Mouse (Mus musculus) hematopoietic stem cell, adult 5-6 weeks (primary cell): Measurements from ENCODE around the gene Ing1. TPM values are rescaled to one million over a fixed set of nuclear protein-coding genes. Genes with fewer than 3 reads are reported as not detected.
A peak's percentile ranks its signal among the peaks of the same experiment; 100 is the strongest.

Source experiments
- ATAC-seq, 2 experiments: fragments of 125-278 bp in 1 of 2; replicated peaks in 1 of 2; 2 replicates each; pipeline ENCODE4 v1.8.0; 2016 to 2017; ENCODE audit warnings: inconsistent platforms in 2 of 2, mild to moderate bottlenecking in 2 of 2, moderate number of reproducible peaks in 2 of 2, low read depth in 1 of 2, moderate TSS enrichment in 1 of 2; ENCODE audit not compliant: low FRiP score in 2 of 2, poor library complexity in 2 of 2, severe bottlenecking in 2 of 2, insufficient read depth in 1 of 2, low TSS enrichment in 1 of 2
- total RNA-seq: library from RNA; stranded (forward); fragments of 172-1452, 232-1000 nt; gene quantifications from 2 replicates; pipeline ENCODE4 v1.2.3, GENCODE M21; 2017

Ing1 gene
- 67.9 and 96.2 TPM in 2 replicates for total RNA-seq

GRCm38 (mm10) chr8:11554799-11555719, at the start of gene Ing1:
Gene Ing1, plus strand, starts transcription at chr8:11555571.
- peak; percentile 30 to 46 for ATAC-seq

GRCm38 (mm10) chr8:11506074-11506473, 49.3 kb upstream of the Ing1 start:
- no peak for ATAC-seq

- ATAC-seq: peak; percentile 85 to 89
These were observed 48.6 kb upstream of the Ing1 start for GRCm38 (mm10) chr8:11506802-11507201.

DNA sequence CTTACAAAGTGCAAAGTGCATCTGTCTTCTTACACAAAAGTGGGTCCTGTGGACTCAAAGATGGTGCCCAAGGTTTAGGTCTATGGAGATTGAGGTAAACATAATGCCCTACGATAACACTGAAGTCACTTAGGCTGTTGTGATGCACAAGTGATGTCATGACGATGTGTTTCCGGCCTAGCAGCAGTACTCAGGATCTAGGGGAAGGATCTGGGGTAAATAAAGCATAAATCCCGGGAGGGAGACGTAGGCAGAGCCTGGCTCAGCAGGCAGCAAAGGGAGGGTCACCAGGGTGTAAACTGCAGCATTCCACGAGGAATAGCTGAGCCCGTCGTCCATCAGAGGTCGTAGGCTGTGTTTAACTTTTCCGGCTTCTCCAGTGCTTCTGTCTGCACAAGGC, 46.5 kb upstream of the Ing1 start:
- no peak for ATAC-seq

DNA sequence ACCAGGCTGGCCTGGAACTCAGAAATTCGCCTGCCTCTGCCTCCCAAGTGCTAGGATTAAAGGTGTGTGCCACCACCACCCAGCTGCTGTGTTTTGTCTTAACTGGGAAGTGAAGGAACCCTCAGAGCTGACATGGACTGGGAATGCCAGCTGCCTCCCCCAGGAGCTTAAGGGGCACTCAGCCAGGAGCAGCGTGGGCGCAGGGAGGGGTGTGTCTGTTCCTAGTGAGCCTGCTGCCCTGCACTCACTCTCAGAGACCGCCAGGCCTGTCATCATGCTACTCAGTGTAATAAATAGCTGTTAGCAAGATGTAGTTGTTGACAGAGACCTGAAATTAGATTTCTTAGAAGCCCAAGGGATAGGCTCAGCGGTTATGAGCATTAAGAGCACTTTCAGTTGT, 44.4 kb upstream of the Ing1 start:
- no peak for ATAC-seq

- ATAC-seq: peak in 1 of 2 experiments; percentile 20; a peak in 1 of 4 replicates
These were observed 42.7 kb upstream of the Ing1 start for GRCm38 (mm10) chr8:11512711-11513110.

GRCm38 (mm10) chr8:11513247-11513646, 42.1 kb upstream of the Ing1 start:
- no peak for ATAC-seq

GRCm38 (mm10) chr8:11516292-11516691, 39.1 kb upstream of the Ing1 start:
- no peak for ATAC-seq

DNA sequence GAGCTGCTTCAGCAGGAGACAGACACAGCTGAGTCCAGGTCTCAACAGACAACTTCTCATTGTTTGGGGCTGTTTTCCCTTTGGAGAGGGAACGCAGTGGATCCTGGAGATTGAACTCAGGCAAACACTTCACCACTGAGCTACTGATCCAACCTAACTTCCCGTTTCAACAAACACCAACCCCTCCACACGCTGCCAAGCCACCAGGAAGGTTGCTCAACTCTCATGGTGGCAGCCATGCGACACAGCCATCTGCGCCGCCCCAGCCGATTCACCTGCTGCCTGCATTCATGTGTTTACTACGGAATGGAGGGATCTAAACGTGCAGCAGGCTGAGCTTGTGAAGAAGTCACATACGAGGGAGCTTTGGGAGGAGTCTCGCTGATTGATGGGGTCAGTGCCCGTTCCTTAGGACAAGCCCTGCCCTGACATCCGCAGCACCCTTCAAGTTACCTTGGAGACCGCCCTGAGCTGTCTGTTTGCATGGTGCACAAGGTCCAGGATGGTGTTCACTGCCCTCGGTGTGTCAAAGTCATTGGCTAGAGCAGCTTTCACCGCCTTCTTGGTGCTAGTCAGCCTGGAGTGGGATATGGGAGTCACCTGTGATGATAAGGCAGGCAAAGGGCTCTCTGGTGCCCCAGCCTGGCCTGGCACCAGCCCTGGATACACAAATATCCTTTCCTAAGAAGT, 37.9 kb upstream of the Ing1 start:
- ATAC-seq: peak in 1 of 2 experiments; percentile 31; a peak in 1 of 4 replicates

- ATAC-seq: no peak
These were observed 37.3 kb upstream of the Ing1 start for GRCm38 (mm10) chr8:11518056-11518396.

- ATAC-seq: no peak; a peak in 1 of 4 replicates
These were observed 36.7 kb upstream of the Ing1 start for GRCm38 (mm10) chr8:11518676-11519075.

DNA sequence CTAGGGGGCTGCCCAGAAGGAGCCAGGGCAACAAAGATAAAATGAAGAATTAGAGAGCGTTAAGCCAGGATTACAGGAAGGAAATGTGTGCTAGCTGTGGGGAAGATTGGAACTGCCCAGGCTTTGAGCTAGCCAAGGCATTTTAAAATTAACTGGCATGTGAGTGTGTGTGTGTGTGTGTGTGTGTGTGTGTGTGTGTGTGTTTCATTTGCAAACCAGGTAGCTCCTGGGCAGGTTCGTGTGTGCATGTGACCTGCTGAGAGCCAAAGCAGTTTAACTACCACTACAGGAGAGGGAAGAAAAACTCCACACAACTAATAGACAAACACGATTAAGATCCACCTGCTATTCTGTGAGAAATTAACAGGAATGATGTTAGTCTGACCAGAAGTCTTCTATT, 32.0 kb upstream of the Ing1 start:
- no peak for ATAC-seq

DNA sequence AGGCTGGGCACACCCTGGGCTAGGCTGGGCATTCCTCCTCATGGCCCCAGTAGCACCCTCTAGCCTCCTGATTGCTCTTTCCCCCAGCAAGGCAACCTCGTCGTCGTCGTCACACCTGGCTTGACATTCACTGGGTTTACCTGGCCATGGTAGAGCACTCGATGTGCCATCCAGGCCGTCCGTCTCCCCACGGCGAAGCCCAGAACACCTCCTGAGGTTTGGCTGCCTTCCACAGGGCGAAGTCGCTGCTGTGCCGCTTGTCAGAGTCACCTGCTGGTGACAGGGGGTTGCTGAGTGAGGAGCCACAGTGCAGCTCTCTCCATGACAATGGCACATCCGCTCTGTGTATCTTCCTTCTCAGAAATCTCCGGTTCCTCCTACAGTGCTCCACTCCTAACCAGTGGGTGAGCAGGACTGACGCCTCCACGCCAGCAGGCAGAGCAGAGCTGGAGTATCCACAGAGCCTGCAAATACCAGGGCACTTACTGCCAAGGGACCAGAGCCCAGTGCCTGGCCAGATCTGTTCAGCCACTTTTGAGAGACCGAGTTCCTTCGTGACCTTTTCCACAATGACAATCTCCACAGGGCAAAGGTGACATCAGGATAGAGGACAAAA, 25.1 kb upstream of the Ing1 start:
- no peak for ATAC-seq

GRCm38 (mm10) chr8:11530849-11531248, 24.5 kb upstream of the Ing1 start:
- ATAC-seq: no peak

- no peak for ATAC-seq
These were observed 20.9 kb upstream of the Ing1 start for GRCm38 (mm10) chr8:11534494-11534893.

DNA sequence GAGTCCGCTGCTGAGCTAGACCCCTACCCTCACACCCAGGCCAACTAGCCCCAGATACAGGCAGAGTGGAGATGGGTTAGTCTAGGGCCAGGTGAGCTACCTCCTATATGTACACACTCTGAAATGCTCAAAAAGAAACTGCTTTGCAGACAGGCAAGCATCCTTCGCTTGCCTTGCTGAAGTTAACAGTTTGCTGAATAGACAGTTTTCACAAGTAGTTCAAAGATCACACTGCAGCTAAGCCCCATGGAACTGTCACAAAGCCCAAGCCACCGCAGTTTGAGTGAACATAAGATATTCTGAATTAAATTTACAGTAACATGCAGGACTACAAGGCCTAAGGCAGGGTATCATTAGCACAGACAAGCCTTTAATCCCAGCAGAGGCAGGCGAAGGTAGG, 16.3 kb upstream of the Ing1 start:
- ATAC-seq: no peak

- ATAC-seq: no peak
These were observed 15.2 kb upstream of the Ing1 start for GRCm38 (mm10) chr8:11540182-11540581.

GRCm38 (mm10) chr8:11542031-11542430, 13.3 kb upstream of the Ing1 start:
- ATAC-seq: no peak
